Mouse (Mus musculus): ENCODE measurements around the gene Mcrip2. TPM values are rescaled to one million over a fixed set of nuclear protein-coding genes. Genes with fewer than 3 reads are reported as not detected.

Gene Mcrip2
- total and polyA plus RNA-seq, 2 experiments from 2014 or later: 202 to 357 TPM

GRCm38 (mm10) chr17:25867836-25868600 lies 546 bp downstream of the Mcrip2 start:
- H3K4me2 ChIP-seq (ENCODE audit: low read depth, low read length): peak overlapping the region; percentile 94
- H3K27ac ChIP-seq (ENCODE audit: low read depth): peak overlapping the region; percentile 99
- peak; percentile 60 for DNase-seq (ENCODE audit: low spot score)
- H3K4me3 ChIP-seq (ENCODE audit: low read depth, low read length): peak overlapping the region; percentile 86
- H3K4me1 ChIP-seq (ENCODE audit: control insufficient read depth, insufficient read depth): peaks cover 12% of the 10 kb centered on the region
- under 1% methylated on average over 42 of the region's 42 CpGs for WGBS
- H3K27me3 ChIP-seq (ENCODE audit: control insufficient read depth, insufficient read depth, low read length): no peaks in the 10 kb centered on the region
- H3K9ac ChIP-seq (replicated peaks; ENCODE audit: low read depth, low read length): peak overlapping the region; percentile 93
- TF ChIP-seq CTCF (IDR thresholded peaks at IDR 0.05; ENCODE audit: low read depth) (no peak), EP300 (IDR thresholded peaks at IDR 0.05; ENCODE audit: low read depth) (peak; percentile 33; the same call in 1 of the 2 replicates)
- peaks cover 16% of the 10 kb centered on the region for H3K36me3 ChIP-seq (replicated peaks; ENCODE audit: control insufficient read depth, insufficient read depth, low read length)
- no peaks in the 10 kb centered on the region for H3K9me3 ChIP-seq (replicated peaks; ENCODE audit: control insufficient read depth, low read length)
- peak; percentile 79 for ATAC-seq (ENCODE audit: insufficient read depth, low read depth)

GRCm38 (mm10) chr17:25867509-25867835 lies 1.1 kb downstream of the Mcrip2 start:
- WGBS: 5% methylated on average over 7 of the region's 7 CpGs
- Histone ChIP-seq H3K4me3 (ENCODE audit: low read depth, low read length) (peak overlapping the region; percentile 86), H3K9ac (replicated peaks; ENCODE audit: low read depth, low read length) (peak overlapping the region; percentile 93), H3K27me3 (ENCODE audit: control insufficient read depth, insufficient read depth, low read length) (no peaks in the 10 kb centered on the region), H3K36me3 (replicated peaks; ENCODE audit: control insufficient read depth, insufficient read depth, low read length) (peaks cover 17% of the 10 kb centered on the region), H3K27ac (ENCODE audit: low read depth) (peak overlapping the region; percentile 99), H3K9me3 (replicated peaks; ENCODE audit: control insufficient read depth, low read length) (no peaks in the 10 kb centered on the region), H3K4me2 (ENCODE audit: low read depth, low read length) (peak overlapping the region; percentile 94), H3K4me1 (ENCODE audit: control insufficient read depth, insufficient read depth) (peaks cover 12% of the 10 kb centered on the region)
- DNase-seq (ENCODE audit: low spot score) (no peak), ATAC-seq (ENCODE audit: insufficient read depth, low read depth) (peak; percentile 10; the same call in 1 of the 2 replicates)
- no peak for TF ChIP-seq EP300 (IDR thresholded peaks at IDR 0.05; ENCODE audit: low read depth)
- no peak for TF ChIP-seq CTCF (IDR thresholded peaks at IDR 0.05; ENCODE audit: low read depth)

- TF ChIP-seq CTCF (IDR thresholded peaks at IDR 0.05; ENCODE audit: low read depth): no peak
- no peak for TF ChIP-seq EP300 (IDR thresholded peaks at IDR 0.05; ENCODE audit: low read depth)
- WGBS: 88% methylated on average over 3 of the region's 3 CpGs
- Histone ChIP-seq H3K4me3 (ENCODE audit: low read depth, low read length) (no peak overlapping the region), H3K27ac (ENCODE audit: low read depth) (0 out of 2 replicates have a peak overlapping the region, but pooled peaks have one; percentile 35), H3K4me2 (ENCODE audit: low read depth, low read length) (peak overlapping the region; percentile 94), H3K9ac (replicated peaks; ENCODE audit: low read depth, low read length) (0 out of 2 replicates have a peak overlapping the region, but pooled peaks have one; percentile 17), H3K9me3 (replicated peaks; ENCODE audit: control insufficient read depth, low read length) (no peaks in the 10 kb centered on the region), H3K27me3 (ENCODE audit: control insufficient read depth, insufficient read depth, low read length) (no peaks in the 10 kb centered on the region), H3K36me3 (replicated peaks; ENCODE audit: control insufficient read depth, insufficient read depth, low read length) (peaks cover 17% of the 10 kb centered on the region), H3K4me1 (ENCODE audit: control insufficient read depth, insufficient read depth) (peaks cover 16% of the 10 kb centered on the region)
- DNase-seq (ENCODE audit: low spot score) (no peak), ATAC-seq (ENCODE audit: insufficient read depth, low read depth) (no peak)
These were observed 2.4 kb downstream of the Mcrip2 start for GRCm38 (mm10) chr17:25866172-25866571.

GRCm38 (mm10) chr17:25865288-25865687 lies 3.3 kb downstream of the Mcrip2 start:
- H3K4me2 ChIP-seq (ENCODE audit: low read depth, low read length): no peak overlapping the region
- 83% methylated on average over 11 of the region's 11 CpGs for WGBS
- peaks cover 17% of the 10 kb centered on the region for H3K36me3 ChIP-seq (replicated peaks; ENCODE audit: control insufficient read depth, insufficient read depth, low read length)
- H3K4me3 ChIP-seq (ENCODE audit: low read depth, low read length): no peak overlapping the region
- no peak overlapping the region for H3K27ac ChIP-seq (ENCODE audit: low read depth)
- H3K9me3 ChIP-seq (replicated peaks; ENCODE audit: control insufficient read depth, low read length): no peaks in the 10 kb centered on the region
- H3K27me3 ChIP-seq (ENCODE audit: control insufficient read depth, insufficient read depth, low read length): no peaks in the 10 kb centered on the region
- no peak for TF ChIP-seq CTCF (IDR thresholded peaks at IDR 0.05; ENCODE audit: low read depth)
- TF ChIP-seq EP300 (IDR thresholded peaks at IDR 0.05; ENCODE audit: low read depth): no peak
- no peak overlapping the region for H3K9ac ChIP-seq (replicated peaks; ENCODE audit: low read depth, low read length)
- ATAC-seq (ENCODE audit: insufficient read depth, low read depth) (no peak), DNase-seq (ENCODE audit: low spot score) (no peak)
- H3K4me1 ChIP-seq (ENCODE audit: control insufficient read depth, insufficient read depth): peaks cover 21% of the 10 kb centered on the region

GRCm38 (mm10) chr17:25864311-25864710 lies 4.3 kb downstream of the Mcrip2 start:
- TF ChIP-seq EP300 (IDR thresholded peaks at IDR 0.05; ENCODE audit: low read depth) (no peak), CTCF (IDR thresholded peaks at IDR 0.05; ENCODE audit: low read depth) (no peak)

More at GRCm38 (mm10) chr17:25864311-25864710, 4.3 kb downstream of the Mcrip2 start:
- WGBS: 76% methylated on average over 14 of the region's 14 CpGs
- no peaks in the 10 kb centered on the region for H3K9me3 ChIP-seq (replicated peaks; ENCODE audit: control insufficient read depth, low read length)
- no peaks in the 10 kb centered on the region for H3K27me3 ChIP-seq (ENCODE audit: control insufficient read depth, insufficient read depth, low read length)
- no peak overlapping the region for H3K4me3 ChIP-seq (ENCODE audit: low read depth, low read length)
- peaks cover 21% of the 10 kb centered on the region for H3K4me1 ChIP-seq (ENCODE audit: control insufficient read depth, insufficient read depth)
- H3K27ac ChIP-seq (ENCODE audit: low read depth): no peak overlapping the region
- ATAC-seq (ENCODE audit: insufficient read depth, low read depth) (no peak), DNase-seq (ENCODE audit: low spot score) (no peak)
- H3K36me3 ChIP-seq (replicated peaks; ENCODE audit: control insufficient read depth, insufficient read depth, low read length): peaks cover 17% of the 10 kb centered on the region
- no peak overlapping the region for H3K9ac ChIP-seq (replicated peaks; ENCODE audit: low read depth, low read length)
- H3K4me2 ChIP-seq (ENCODE audit: low read depth, low read length): no peak overlapping the region

Measured in heart, postnatal 0 days (tissue).